Mouse (Mus musculus): ENCODE measurements around the gene Zdhhc25. TPM values are rescaled to one million over a fixed set of nuclear protein-coding genes. Genes with fewer than 3 reads are reported as not detected.
A peak's percentile ranks its signal among the peaks of the same experiment; 100 is the strongest.

The Zdhhc25 gene
- total RNA-seq, 1 experiment: not detected

- Histone ChIP-seq H3K4me3 (ENCODE audit: insufficient read depth in 1 of 2, low read depth in 1 of 2, low read length in 2 of 2, poor library complexity in 1 of 2, severe bottlenecking in 1 of 2) (no peak overlapping the region), H3K27ac (ENCODE audit: insufficient read depth, low read depth, low read length, poor library complexity, severe bottlenecking) (no peak overlapping the region), H3K9me3 (ENCODE audit: control insufficient read depth, insufficient read depth, low read depth, low read length) (no peaks in the 10 kb centered on the region), H3K4me1 (ENCODE audit: control insufficient read depth in 2 of 2, insufficient read depth in 2 of 2, low read length in 2 of 2, poor library complexity in 1 of 2) (no peaks in the 10 kb centered on the region), H3K36me3 (ENCODE audit: control insufficient read depth, insufficient read depth, low read length, poor library complexity, severe bottlenecking) (no peaks in the 10 kb centered on the region), H3K9ac (ENCODE audit: insufficient read depth, low read depth, low read length, poor library complexity, severe bottlenecking) (no peak overlapping the region)
- in situ Hi-C loops (cut with MboI; ENCODE audit: low sequenced_read_pairs in 2 of 2, unreplicated experiment in 2 of 2): no loop called here
- 0 out of 2 replicates have a peak, but pooled peaks have one; percentile 25 for TF ChIP-seq ZNF384 (IDR thresholded peaks at IDR 0.05; ENCODE audit: low read depth, low read length)
- TF ChIP-seq CHD2 (IDR thresholded peaks at IDR 0.05; ENCODE audit: low read depth, low read length): no peak
- DNase-seq (ENCODE audit: low read depth, low spot score): no peak
Observed at GRCm38 (mm10) chr15:88623891-88624290, 23.8 kb downstream of the Zdhhc25 start.

GRCm38 (mm10) chr15:88624874-88625277, 24.8 kb downstream of the Zdhhc25 start:
- H3K9ac ChIP-seq (ENCODE audit: insufficient read depth, low read depth, low read length, poor library complexity, severe bottlenecking): no peak overlapping the region
- no peaks in the 10 kb centered on the region for H3K36me3 ChIP-seq (ENCODE audit: control insufficient read depth, insufficient read depth, low read length, poor library complexity, severe bottlenecking)
- no peaks in the 10 kb centered on the region for H3K4me1 ChIP-seq (ENCODE audit: control insufficient read depth in 2 of 2, insufficient read depth in 2 of 2, low read length in 2 of 2, poor library complexity in 1 of 2)
- H3K27ac ChIP-seq (ENCODE audit: insufficient read depth, low read depth, low read length, poor library complexity, severe bottlenecking): no peak overlapping the region
- no peak overlapping the region for H3K4me3 ChIP-seq (ENCODE audit: insufficient read depth in 1 of 2, low read depth in 1 of 2, low read length in 2 of 2, poor library complexity in 1 of 2, severe bottlenecking in 1 of 2)
- in situ Hi-C loops (cut with MboI; ENCODE audit: low sequenced_read_pairs in 2 of 2, unreplicated experiment in 2 of 2): no loop called here
- no peaks in the 10 kb centered on the region for H3K9me3 ChIP-seq (ENCODE audit: control insufficient read depth, insufficient read depth, low read depth, low read length)
- no peak for DNase-seq (ENCODE audit: low read depth, low spot score)
- TF ChIP-seq ZNF384 (IDR thresholded peaks at IDR 0.05; ENCODE audit: low read depth, low read length) (no peak), MAFK (IDR thresholded peaks at IDR 0.05; ENCODE audit: insufficient read depth, low read depth, low read length) (no peak), ZC3H11A (IDR thresholded peaks at IDR 0.05; ENCODE audit: borderline replicate concordance, low read depth, low read length) (no peak), CHD2 (IDR thresholded peaks at IDR 0.05; ENCODE audit: low read depth, low read length) (no peak), HCFC1 (IDR thresholded peaks at IDR 0.05; ENCODE audit: borderline replicate concordance, insufficient read depth, low read length) (no peak)

GRCm38 (mm10) chr15:88625303-88626066, 25.4 kb downstream of the Zdhhc25 start:
- no peak for DNase-seq (ENCODE audit: low read depth, low spot score)
- Histone ChIP-seq H3K4me3 (ENCODE audit: insufficient read depth in 1 of 2, low read depth in 1 of 2, low read length in 2 of 2, poor library complexity in 1 of 2, severe bottlenecking in 1 of 2) (no peak overlapping the region), H3K4me1 (ENCODE audit: control insufficient read depth in 2 of 2, insufficient read depth in 2 of 2, low read length in 2 of 2, poor library complexity in 1 of 2) (no peaks in the 10 kb centered on the region), H3K27ac (ENCODE audit: insufficient read depth, low read depth, low read length, poor library complexity, severe bottlenecking) (no peak overlapping the region), H3K9me3 (ENCODE audit: control insufficient read depth, insufficient read depth, low read depth, low read length) (no peaks in the 10 kb centered on the region), H3K9ac (ENCODE audit: insufficient read depth, low read depth, low read length, poor library complexity, severe bottlenecking) (no peak overlapping the region), H3K36me3 (ENCODE audit: control insufficient read depth, insufficient read depth, low read length, poor library complexity, severe bottlenecking) (no peaks in the 10 kb centered on the region)
- TF ChIP-seq ZC3H11A (IDR thresholded peaks at IDR 0.05; ENCODE audit: borderline replicate concordance, low read depth, low read length): no peak
- TF ChIP-seq HCFC1 (IDR thresholded peaks at IDR 0.05; ENCODE audit: borderline replicate concordance, insufficient read depth, low read length): no peak
- no peak for TF ChIP-seq MAFK (IDR thresholded peaks at IDR 0.05; ENCODE audit: insufficient read depth, low read depth, low read length)
- TF ChIP-seq ZNF384 (IDR thresholded peaks at IDR 0.05; ENCODE audit: low read depth, low read length): no peak
- no peak for TF ChIP-seq CHD2 (IDR thresholded peaks at IDR 0.05; ENCODE audit: low read depth, low read length)
- in situ Hi-C loops (cut with MboI; ENCODE audit: low sequenced_read_pairs in 2 of 2, unreplicated experiment in 2 of 2): no loop called here

GRCm38 (mm10) chr15:88626886-88627488, 26.9 kb downstream of the Zdhhc25 start:
- no peak overlapping the region for H3K4me3 ChIP-seq (ENCODE audit: insufficient read depth in 1 of 2, low read depth in 1 of 2, low read length in 2 of 2, poor library complexity in 1 of 2, severe bottlenecking in 1 of 2)
- in situ Hi-C loops (cut with MboI; ENCODE audit: low sequenced_read_pairs in 2 of 2, unreplicated experiment in 2 of 2): no loop called here
- TF ChIP-seq HCFC1 (IDR thresholded peaks at IDR 0.05; ENCODE audit: borderline replicate concordance, insufficient read depth, low read length) (no peak), CHD2 (IDR thresholded peaks at IDR 0.05; ENCODE audit: low read depth, low read length) (no peak), MAFK (IDR thresholded peaks at IDR 0.05; ENCODE audit: insufficient read depth, low read depth, low read length) (no peak), ZNF384 (IDR thresholded peaks at IDR 0.05; ENCODE audit: low read depth, low read length) (no peak), ZC3H11A (IDR thresholded peaks at IDR 0.05; ENCODE audit: borderline replicate concordance, low read depth, low read length) (no peak)
- H3K27ac ChIP-seq (ENCODE audit: insufficient read depth, low read depth, low read length, poor library complexity, severe bottlenecking): no peak overlapping the region
- DNase-seq (ENCODE audit: low read depth, low spot score): no peak
- no peak overlapping the region for H3K9ac ChIP-seq (ENCODE audit: insufficient read depth, low read depth, low read length, poor library complexity, severe bottlenecking)
- no peaks in the 10 kb centered on the region for H3K9me3 ChIP-seq (ENCODE audit: control insufficient read depth, insufficient read depth, low read depth, low read length)
- no peaks in the 10 kb centered on the region for H3K36me3 ChIP-seq (ENCODE audit: control insufficient read depth, insufficient read depth, low read length, poor library complexity, severe bottlenecking)
- no peaks in the 10 kb centered on the region for H3K4me1 ChIP-seq (ENCODE audit: control insufficient read depth in 2 of 2, insufficient read depth in 2 of 2, low read length in 2 of 2, poor library complexity in 1 of 2)

Data from ES-E14 (cell line).